Mouse (Mus musculus): ENCODE results near the gene Cd3e.

DNA sequence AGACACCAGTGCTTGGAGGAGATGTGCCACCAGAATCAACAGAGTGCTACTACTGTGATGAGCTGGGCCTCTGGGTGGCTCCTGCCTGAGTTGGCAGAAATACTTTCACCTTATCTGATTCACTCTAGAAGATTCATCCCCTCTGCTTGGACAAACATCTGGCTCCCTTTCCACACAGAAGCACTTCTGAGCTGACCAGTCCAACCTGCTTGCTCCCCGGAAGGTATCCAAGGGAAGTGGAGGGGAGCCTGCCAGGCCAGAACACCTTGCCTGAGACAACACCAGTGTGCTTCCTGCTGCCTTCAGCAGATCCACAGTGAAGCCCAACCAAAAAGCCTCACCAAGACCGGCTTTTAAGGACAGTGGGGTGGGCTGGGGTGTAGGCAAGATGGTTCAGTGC, 14.8 kb upstream of the Cd3e start:
- TF ChIP-seq CTCF (IDR thresholded peaks at IDR 0.05; ENCODE audit: low read depth) (no peak), EP300 (optimal IDR thresholded peaks at IDR 0.05) (no peak)
